Mouse (Mus musculus): ENCODE results near the gene Acadm.
A peak's percentile ranks its signal among the peaks of the same experiment; 100 is the strongest.

Gene Acadm

DNA sequence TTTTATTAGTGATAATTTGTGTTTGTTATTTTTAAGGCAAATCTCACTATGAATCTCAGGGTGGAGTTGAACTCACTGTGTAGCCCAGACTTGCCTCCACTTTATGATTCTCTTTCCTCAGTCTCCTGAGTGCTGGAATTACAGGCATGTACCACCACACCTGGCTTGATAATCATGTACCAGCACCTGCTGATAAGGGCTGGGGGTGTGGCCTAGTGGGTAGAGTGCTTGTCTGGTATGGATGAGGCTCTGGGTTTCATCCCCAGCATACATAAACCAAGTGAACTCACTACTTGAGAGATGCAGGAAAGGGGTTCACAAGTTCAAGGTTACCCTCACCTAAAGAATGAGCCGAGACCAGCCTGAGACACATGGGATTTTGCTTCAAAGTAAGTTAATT is 42.5 kb downstream of the Acadm start:
- DNase-seq: no peak

- peak; percentile 37 to 55 for DNase-seq
Measured at GRCm38 (mm10) chr3:153897216-153897615, 47.2 kb downstream of the Acadm start.

- peak; percentile 76 to 85 for DNase-seq
Measured at GRCm38 (mm10) chr3:153895454-153895853, 49.0 kb downstream of the Acadm start.

DNA sequence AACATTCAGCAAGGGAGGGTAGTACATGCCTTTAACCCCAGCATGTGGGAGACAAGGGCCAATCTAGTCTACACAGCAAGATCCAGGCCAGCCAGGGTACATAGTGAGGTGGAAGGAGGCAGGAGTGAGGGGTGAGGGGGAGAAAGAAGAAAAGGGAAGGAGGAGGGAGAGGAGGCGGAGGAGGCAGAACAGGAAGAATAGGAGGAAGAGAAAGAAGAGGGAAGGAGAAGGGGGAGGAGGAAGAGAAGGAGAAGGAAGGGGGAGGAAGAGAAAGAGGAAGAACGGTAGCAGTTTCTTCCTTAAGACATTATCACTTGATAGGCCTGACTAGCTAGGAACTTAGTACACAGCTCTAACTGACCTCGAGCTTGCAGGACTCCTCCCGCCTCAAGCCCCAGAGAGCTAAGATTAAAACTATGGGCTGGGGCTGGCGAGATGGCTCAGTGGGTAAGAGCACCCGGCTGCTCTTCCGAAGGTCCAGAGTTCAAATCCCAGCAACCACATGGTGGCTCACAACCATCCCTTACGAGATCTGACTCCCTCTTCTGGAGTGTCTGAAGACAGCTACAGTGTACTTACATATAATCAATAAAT is 55.1 kb downstream of the Acadm start:
- no peak for DNase-seq

DNA sequence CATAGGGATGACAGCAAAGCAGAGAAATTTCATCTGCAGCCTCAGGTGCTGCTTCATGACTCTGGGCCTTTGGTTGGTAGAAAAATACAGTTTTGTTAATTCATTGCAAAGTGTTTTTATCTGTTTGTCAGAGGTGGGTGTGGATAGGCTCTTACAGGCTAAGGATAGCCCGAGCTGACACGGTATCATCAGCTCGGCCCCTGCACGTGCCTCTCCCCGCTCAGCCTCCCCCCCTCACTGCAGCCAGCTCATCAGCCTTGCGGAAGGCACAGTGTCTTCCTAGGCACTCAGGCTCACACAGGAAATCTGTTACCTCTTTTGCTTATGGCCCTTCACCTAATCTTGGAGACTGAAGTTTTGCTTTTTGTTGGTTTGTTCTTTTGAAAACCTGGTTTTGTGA is 56.3 kb downstream of the Acadm start:
- DNase-seq: no peak

GRCm38 (mm10) chr3:153886296-153886695 is 58.1 kb downstream of the Acadm start:
- DNase-seq: no peak
